Mouse (Mus musculus) embryonic fibroblast, embryonic 13.5 days (primary cell): ENCODE data around the gene Tead2. TPM values are rescaled to one million over a fixed set of nuclear protein-coding genes. Genes with fewer than 3 reads are reported as not detected.

Experiments
- H3K27ac ChIP-seq: 2 replicates; pipeline ENCODE4 v1.5.1; 2012; ENCODE audit warnings: low read length, control low read depth, inconsistent platforms; ENCODE audit not compliant: insufficient read depth
- H3K4me1 ChIP-seq: 2 replicates; pipeline ENCODE4 v1.6.1; 2011; ENCODE audit warnings: low read length; ENCODE audit not compliant: control insufficient read depth, insufficient read depth
- H3K4me3 ChIP-seq: 2 replicates; pipeline ENCODE4 v1.5.1; 2011; ENCODE audit warnings: mild to moderate bottlenecking, control low read depth, low read length; ENCODE audit not compliant: insufficient read depth
- CTCF ChIP-seq: IDR thresholded peaks from 2 replicates; pipeline ENCODE4 v1.5.1; 2011; ENCODE audit warnings: mild to moderate bottlenecking, control low read depth, low read length, moderate library complexity, borderline replicate concordance; ENCODE audit not compliant: insufficient read depth
- POLR2A ChIP-seq: IDR thresholded peaks from 2 replicates; pipeline ENCODE4 v1.6.1; 2011; ENCODE audit warnings: low read depth, mild to moderate bottlenecking, control low read depth, low read length, moderate library complexity
- polyA plus RNA-seq: library from polyadenylated mRNA; stranded (reverse); fragments of >200 nt; gene quantifications from 2 replicates; pipeline ENCODE4 v1.2.4, GENCODE M21; 2011; ENCODE audit warnings: low read depth; ENCODE audit not compliant: missing spikeins, insufficient read length

The Tead2 gene
- polyA plus RNA-seq, 1 experiment, result 94.3 TPM

DNA sequence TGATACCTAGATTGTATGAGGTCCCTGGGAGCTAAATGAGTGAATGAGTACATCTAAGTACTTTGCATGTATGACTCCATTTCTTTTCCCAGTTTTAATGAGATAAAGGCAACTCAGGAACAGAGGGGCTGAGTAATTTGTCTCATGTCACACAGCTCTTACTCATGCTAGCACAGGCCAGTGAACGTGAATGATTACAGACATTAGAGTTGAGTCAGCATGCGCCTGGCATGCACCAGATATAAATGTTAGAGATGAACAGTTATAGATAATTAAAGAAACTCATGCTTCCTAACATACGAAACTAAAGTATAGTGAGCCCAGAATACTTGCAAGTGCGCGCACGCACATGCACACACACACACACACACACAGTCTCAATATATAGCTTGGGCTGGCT, 25.4 kb upstream of the Tead2 start:
- no peak for TF ChIP-seq CTCF
- no peak for TF ChIP-seq POLR2A
- peaks cover 3% of the 10 kb centered on the region; the same call in 1 of the 2 replicates for H3K4me1 ChIP-seq
- no peak overlapping the region for H3K4me3 ChIP-seq
- no peak overlapping the region for H3K27ac ChIP-seq

DNA sequence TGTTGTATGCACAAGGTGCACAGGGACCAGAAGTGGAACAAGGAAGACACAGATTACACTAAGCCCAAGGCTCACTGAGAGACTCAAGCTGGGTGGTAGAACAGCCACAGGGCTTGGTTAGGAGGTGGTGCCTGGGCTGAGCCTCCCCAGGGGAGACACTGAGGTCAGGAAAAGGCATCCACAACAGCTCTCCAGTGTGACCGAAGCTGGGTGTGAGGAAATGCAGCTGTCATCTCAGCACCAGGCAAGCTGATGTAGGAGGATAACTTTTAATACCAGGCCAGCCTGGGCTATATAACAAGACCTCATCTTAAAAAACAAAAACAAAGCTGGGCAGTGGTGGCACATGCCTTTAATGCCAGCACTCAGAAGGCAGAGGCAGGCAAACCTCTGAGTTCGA, 24.4 kb upstream of the Tead2 start:
- TF ChIP-seq POLR2A, result no peak
- no peak for TF ChIP-seq CTCF
- Histone ChIP-seq H3K4me1 (peaks cover 3% of the 10 kb centered on the region; the same call in 1 of the 2 replicates), H3K27ac (no peak overlapping the region), H3K4me3 (no peak overlapping the region)

DNA sequence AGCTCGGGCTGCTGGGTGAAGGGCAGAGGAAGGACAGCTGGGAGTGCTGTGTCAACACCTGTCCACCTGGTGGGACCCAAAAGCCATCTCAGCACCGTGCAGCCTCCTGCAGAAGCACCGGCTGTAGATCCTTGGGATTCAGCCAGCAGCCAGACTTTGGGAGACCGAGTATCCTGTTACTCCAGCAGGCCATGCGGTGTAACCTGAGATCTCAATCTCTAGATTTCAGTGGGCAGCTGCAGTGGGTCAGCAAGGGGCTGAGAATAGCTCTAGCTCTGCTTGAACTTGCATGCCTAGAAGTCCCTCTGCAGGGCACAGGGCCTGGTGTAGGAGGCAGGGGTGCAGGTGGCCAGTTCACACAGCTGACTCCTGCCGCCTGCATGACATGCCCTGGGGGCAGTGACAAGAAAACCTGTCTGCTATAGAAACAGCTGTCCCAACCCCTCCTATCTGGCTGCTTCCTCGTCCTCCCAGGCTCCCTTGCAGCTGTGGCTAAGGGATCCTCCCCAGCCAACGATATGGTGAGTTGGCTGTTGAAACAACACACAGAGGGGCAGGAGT, 23.7 kb upstream of the Tead2 start:
- Histone ChIP-seq H3K4me3 (no peak overlapping the region), H3K4me1 (peaks cover 3% of the 10 kb centered on the region; the same call in 1 of the 2 replicates), H3K27ac (no peak overlapping the region)
- TF ChIP-seq CTCF, result no peak
- no peak for TF ChIP-seq POLR2A

GRCm38 (mm10) chr7:45192585-45193310, 22.8 kb upstream of the Tead2 start:
- Histone ChIP-seq H3K4me1 (peaks cover 6% of the 10 kb centered on the region; the same call in 1 of the 2 replicates), H3K27ac (no peak overlapping the region)
- no peak for TF ChIP-seq CTCF

DNA sequence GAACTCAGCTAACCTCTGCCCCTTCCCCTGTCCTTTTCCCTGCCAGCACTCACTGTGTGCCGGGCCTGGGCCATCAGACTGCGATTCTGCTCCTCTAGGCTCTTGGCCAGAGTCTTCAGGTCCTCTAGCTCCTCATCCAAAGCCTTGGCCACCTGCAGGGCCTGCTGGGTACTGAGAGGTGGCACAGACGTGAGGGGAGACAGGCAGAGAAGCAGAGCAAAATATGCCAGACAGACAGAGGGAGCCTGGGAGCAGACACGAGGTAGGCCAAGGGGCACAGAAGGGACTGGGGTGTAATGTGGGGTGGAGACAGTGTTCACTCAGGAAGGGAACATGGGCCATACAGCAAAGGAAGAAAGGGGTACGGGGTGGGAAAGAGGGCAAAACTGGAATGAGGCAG, 22.1 kb upstream of the Tead2 start:
- Histone ChIP-seq H3K4me3 (no peak overlapping the region), H3K27ac (no peak overlapping the region), H3K4me1 (peaks cover 6% of the 10 kb centered on the region; the same call in 1 of the 2 replicates)
- no peak for TF ChIP-seq CTCF
- no peak for TF ChIP-seq POLR2A

More at GRCm38 (mm10) chr7:45192585-45193310, 22.8 kb upstream of the Tead2 start:
- H3K4me3 ChIP-seq, result no peak overlapping the region

GRCm38 (mm10) chr7:45193871-45194785, 21.4 kb upstream of the Tead2 start:
- no peak overlapping the region for H3K27ac ChIP-seq
- TF ChIP-seq CTCF, result no peak
- TF ChIP-seq POLR2A, result no peak
- H3K4me1 ChIP-seq, result peaks cover 6% of the 10 kb centered on the region; the same call in 1 of the 2 replicates
- H3K4me3 ChIP-seq, result no peak overlapping the region

DNA sequence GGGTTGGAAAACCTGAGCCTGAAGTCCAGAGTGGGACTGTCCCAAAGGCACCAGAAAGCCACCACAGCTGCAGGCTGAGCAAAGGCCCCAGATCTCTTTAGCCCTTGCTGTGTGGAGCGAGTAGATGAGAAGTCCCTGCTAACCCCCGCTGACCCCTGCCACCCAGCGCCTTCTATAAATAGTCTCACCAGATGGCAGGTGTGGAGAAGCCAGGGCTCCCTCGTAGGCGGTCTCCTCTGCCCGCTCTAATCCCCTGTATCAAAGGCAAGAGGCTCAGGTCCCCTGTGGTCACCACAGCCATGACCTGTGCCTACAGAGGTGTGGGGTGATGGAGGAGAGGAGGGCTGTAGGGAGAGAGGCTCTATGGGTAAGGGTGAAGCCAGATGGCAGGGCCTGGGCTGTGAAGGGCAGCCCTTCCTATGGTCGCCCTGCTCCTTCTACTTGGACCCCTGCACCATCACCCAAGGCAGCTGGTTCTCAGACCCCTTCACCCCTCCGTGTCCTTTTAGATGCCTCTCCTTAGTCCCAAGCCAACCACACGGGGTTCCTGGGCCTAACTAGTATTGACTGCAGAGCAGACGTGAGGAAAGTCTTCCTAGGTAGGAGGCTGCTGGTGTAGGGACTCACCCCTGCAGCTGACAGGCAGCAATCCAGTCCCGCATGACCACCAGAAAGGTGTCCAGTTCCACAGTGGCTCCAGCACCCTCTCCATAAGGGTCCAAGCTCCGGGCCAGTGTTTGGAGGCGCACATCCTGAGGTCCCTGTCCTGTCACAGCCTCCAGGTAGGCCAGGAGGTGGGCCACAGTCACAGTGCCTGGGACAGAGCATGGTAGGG, 20.0 kb upstream of the Tead2 start:
- TF ChIP-seq POLR2A, result no peak
- no peak for TF ChIP-seq CTCF
- H3K27ac ChIP-seq, result no peak overlapping the region
- H3K4me1 ChIP-seq, result peaks cover 6% of the 10 kb centered on the region; the same call in 1 of the 2 replicates
- H3K4me3 ChIP-seq, result no peak overlapping the region

DNA sequence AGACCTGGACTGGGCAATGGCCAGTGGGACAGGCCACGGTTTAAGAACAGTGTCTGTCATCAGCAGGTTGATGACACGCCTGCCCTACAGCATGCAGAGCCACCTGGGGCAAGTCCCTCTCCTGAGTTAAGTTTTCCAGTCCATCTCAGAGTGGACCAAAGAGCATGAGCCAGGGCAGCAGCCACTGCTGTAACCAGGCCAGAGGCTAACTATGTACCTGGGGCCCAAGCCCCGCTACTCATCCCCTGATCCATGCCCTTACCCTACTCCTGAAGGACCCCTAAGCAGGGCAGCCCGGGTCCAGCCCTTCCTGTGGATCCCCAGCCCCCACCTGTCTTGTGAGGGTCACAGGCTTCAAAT, 19.4 kb upstream of the Tead2 start:
- Histone ChIP-seq H3K4me1 (peaks cover 6% of the 10 kb centered on the region; the same call in 1 of the 2 replicates), H3K4me3 (no peak overlapping the region), H3K27ac (no peak overlapping the region)
- no peak for TF ChIP-seq POLR2A
- TF ChIP-seq CTCF, result no peak

- no peak overlapping the region for H3K27ac ChIP-seq
- TF ChIP-seq POLR2A (no peak), CTCF (no peak)
- H3K4me1 ChIP-seq, result peaks cover 5% of the 10 kb centered on the region; the same call in 1 of the 2 replicates
- no peak overlapping the region for H3K4me3 ChIP-seq
These were observed 18.6 kb upstream of the Tead2 start for GRCm38 (mm10) chr7:45196994-45197393.
